Mouse (Mus musculus) ovary, postnatal 10 days (tissue): ENCODE measurements around the gene Kcnj8.

Experiments
- DNase-seq: peaks from one replicate; pipeline ENCODE4 v3.0.0; 2022; ENCODE audit warnings: low spot score

The Kcnj8 gene

DNA sequence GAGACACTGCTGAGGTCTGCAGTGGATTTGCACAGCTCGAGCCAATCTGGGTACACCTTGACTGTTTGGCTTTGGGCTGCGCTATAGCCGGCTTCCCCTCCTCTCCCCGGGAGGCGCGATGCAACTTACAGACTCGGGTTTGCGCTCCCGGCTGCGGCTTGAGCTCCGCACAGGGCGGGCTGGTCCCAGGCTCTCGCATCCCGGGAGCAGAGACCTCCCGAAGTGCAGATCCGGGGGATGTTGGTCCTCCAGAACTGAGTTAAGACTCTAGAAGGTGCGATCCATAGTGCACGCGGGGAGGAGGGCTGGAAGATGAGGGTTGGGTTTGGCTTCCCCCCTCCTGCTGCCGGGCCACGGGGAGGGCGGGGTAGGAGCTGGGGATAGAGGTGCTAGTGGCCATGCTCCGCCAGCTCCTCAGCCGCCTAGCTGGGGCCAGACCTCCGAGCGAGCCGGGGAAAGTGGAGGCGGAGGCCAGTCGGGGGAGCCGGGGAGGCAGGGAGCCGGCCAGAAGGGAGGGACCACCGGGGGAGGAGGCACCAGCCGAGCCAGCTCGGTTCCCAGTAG lies at the start of gene Kcnj8:
Gene Kcnj8 (minus strand): TSS at position 560 of the 564 bp plus-strand sequence.
- DNase-seq, result peak; percentile 60

- DNase-seq, result no peak
Observed at GRCm38 (mm10) chr6:142616659-142617058, 45.2 kb upstream of the Kcnj8 start.

GRCm38 (mm10) chr6:142614324-142614723 lies 42.9 kb upstream of the Kcnj8 start:
- no peak for DNase-seq

DNA sequence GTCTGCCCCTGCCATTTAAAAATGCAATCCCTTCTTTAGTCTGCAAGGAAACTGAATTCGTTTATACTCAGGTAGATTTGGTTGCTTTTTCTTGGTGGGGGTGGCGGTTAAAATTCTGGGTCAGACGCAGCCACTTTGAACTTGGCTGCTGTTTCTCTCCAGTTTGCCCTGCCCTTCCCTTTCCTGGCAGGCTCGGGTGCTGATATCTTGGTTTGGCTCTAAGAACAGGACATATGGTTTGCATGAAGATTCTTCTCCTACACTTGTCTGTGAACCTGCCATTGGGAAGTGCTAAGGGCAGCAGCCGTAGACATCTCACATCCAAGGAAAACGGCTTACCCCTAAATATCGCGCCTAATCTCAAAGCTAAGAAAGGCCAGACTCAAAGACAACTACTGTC lies 41.0 kb upstream of the Kcnj8 start:
- no peak for DNase-seq

- no peak for DNase-seq
Observed at GRCm38 (mm10) chr6:142609401-142610373, 38.3 kb upstream of the Kcnj8 start.

DNA sequence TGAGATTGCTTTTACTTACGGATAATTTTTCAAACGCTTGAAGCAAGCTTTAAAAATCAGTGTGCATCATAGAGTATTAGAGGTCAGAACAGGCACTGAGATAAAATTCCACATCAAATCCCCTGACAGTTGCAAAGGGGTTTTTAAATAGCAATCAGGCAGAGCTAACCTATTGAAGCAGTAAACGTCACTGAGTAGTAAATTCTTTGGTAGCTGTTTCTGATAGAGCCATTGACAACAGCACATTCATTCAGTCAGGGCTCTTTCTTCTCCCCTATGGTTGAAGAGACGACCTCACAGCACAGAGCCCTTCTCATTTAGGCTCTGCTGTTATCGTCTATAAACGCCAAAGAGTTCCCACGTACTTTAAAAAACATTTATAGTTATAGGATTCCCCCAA lies 35.7 kb upstream of the Kcnj8 start:
- DNase-seq, result no peak

DNA sequence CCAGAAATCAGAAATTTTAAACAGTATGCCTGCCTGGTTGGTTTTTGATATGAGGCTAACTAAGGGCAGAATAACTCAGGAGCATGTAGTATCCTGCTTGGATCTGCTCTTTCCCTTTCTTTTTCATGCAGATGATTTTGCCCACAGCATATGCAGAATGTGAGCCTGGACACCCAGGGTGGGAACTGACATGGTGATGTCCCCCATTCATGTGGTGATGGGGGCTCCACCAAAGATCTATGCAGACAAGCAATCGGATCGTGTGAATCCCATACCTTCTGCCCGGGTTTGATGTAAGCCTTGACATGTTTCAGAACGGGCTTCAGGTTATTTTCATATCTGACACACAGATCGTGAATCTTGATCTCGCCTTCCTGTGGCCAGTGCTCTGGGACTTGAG lies 31.4 kb upstream of the Kcnj8 start:
- no peak for DNase-seq

GRCm38 (mm10) chr6:142578831-142579230 lies 7.4 kb upstream of the Kcnj8 start:
- DNase-seq, result no peak

GRCm38 (mm10) chr6:142577801-142578200 lies 6.4 kb upstream of the Kcnj8 start:
- DNase-seq, result no peak

GRCm38 (mm10) chr6:142572876-142573275 lies 1.5 kb upstream of the Kcnj8 start:
- no peak for DNase-seq

- DNase-seq, result no peak
Observed at GRCm38 (mm10) chr6:142571629-142572360, 381 bp upstream of the Kcnj8 start.

DNA sequence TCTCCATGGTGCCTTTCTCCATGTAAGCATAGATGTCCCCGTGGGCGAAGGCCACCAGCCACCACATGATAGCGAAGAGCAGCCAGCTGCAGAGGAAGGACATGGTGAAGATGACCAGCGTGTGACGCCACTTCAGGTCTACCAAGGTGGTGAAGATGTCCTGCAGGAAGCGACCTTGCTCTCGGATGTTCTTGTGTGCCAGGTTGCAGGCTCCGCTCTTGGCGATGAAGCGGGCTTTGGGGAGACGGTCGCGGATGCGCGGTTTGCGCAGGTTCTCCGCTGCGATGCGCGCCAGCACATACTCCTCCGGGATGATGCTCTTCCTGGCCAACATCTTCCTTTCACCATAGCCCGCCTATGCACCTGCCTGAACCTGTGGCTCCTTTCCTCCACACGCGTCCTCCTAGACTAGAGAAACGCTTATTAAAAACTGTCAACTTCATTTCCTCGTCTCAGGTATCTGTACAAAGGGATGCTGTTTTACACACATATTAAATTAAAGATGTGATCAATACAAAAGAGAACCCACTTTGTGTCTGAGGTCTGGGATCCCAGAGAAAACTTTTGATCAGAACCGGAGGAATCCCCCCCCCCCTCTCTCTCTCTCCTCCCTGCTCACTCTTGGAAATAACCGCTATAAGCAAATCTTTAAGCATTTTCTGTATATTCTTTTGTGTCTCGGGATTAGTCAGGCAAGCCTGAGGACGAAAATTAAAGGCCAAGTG lies 1.2 kb downstream of the Kcnj8 start:
- no peak for DNase-seq

GRCm38 (mm10) chr6:142568713-142569357 lies 2.6 kb downstream of the Kcnj8 start:
- no peak for DNase-seq

GRCm38 (mm10) chr6:142567452-142567851 lies 4.0 kb downstream of the Kcnj8 start:
- no peak for DNase-seq

GRCm38 (mm10) chr6:142564746-142565145 lies 6.7 kb downstream of the Kcnj8 start:
- DNase-seq, result no peak

- no peak for DNase-seq
Observed at GRCm38 (mm10) chr6:142561151-142561550, 10.3 kb downstream of the Kcnj8 start.

GRCm38 (mm10) chr6:142558772-142559679 lies 12.4 kb downstream of the Kcnj8 start:
- no peak for DNase-seq

GRCm38 (mm10) chr6:142558076-142558475 lies 13.3 kb downstream of the Kcnj8 start:
- DNase-seq, result no peak

- DNase-seq, result no peak
Observed at GRCm38 (mm10) chr6:142555988-142556387, 15.4 kb downstream of the Kcnj8 start.

- no peak for DNase-seq
Observed at GRCm38 (mm10) chr6:142551482-142551881, 19.9 kb downstream of the Kcnj8 start.
